Mouse (Mus musculus): Measurements from ENCODE around the gene Zfp472. TPM values are rescaled to one million over a fixed set of nuclear protein-coding genes. Genes with fewer than 3 reads are reported as not detected.
A peak's percentile ranks its signal among the peaks of the same experiment; 100 is the strongest.

Zfp472 gene
- 5.9 and 6.2 TPM in 2 replicates for polyA plus RNA-seq (2015; fragmentation: Nextera tagmentation; extraction: Ambion mirVana)

GRCm38 (mm10) chr17:32965623-32966290 lies at the start of gene Zfp472:
Gene Zfp472, plus strand, starts transcription at chr17:32965814.
- Histone ChIP-seq H3K4me2 (peak within 1 kb of the TSS; percentile 81), H3K27ac (replicated peaks) (peak within 1 kb of the TSS; percentile 91), H3K9me3 (peaks cover 4% of the 10 kb centered on the region; the same call in 1 of the 2 replicates), H3K9ac (peak within 1 kb of the TSS; percentile 89), H3K4me3 (peak within 1 kb of the TSS; percentile 94), H3K27me3 (replicated peaks) (no peaks in the 10 kb centered on the region), H3K36me3 (no peaks in the 10 kb centered on the region), H3K4me1 (peaks cover 20% of the 10 kb centered on the region)
- ATAC-seq (ENCODE audit: extremely low read depth, insufficient number of reproducible peaks, low FRiP score, low TSS enrichment): peak; percentile 94
- under 1% methylated on average over 33 of the region's 33 CpGs for WGBS

- no peak overlapping the region for H3K9ac ChIP-seq
- H3K4me3 ChIP-seq: no peak overlapping the region
- no peak for ATAC-seq (ENCODE audit: extremely low read depth, insufficient number of reproducible peaks, low FRiP score, low TSS enrichment)
- H3K4me2 ChIP-seq: no peak overlapping the region
- peaks cover 47% of the 10 kb centered on the region for H3K27me3 ChIP-seq (replicated peaks)
- peaks cover 6% of the 10 kb centered on the region; the same call in 1 of the 2 replicates for H3K9me3 ChIP-seq
- no peak overlapping the region for H3K27ac ChIP-seq (replicated peaks)
- WGBS: 76% methylated on average over 1 of the region's 1 CpGs
- H3K4me1 ChIP-seq: no peaks in the 10 kb centered on the region
- no peaks in the 10 kb centered on the region for H3K36me3 ChIP-seq
Observed at GRCm38 (mm10) chr17:32916075-32916474, 49.5 kb upstream of the Zfp472 start.

GRCm38 (mm10) chr17:32917131-32917530 lies 48.5 kb upstream of the Zfp472 start, which contains the start of gene Cyp4f14:
Gene Cyp4f14, minus strand, starts transcription at chr17:32917342.
- H3K27ac ChIP-seq (replicated peaks): no peak within 1 kb of the TSS
- H3K27me3 ChIP-seq (replicated peaks): peaks cover 40% of the 10 kb centered on the region
- no peak for ATAC-seq (ENCODE audit: extremely low read depth, insufficient number of reproducible peaks, low FRiP score, low TSS enrichment)
- H3K4me2 ChIP-seq: no peak within 1 kb of the TSS
- H3K9me3 ChIP-seq: peaks cover 14% of the 10 kb centered on the region; the same call in 1 of the 2 replicates
- no peaks in the 10 kb centered on the region for H3K36me3 ChIP-seq
- no peaks in the 10 kb centered on the region for H3K4me1 ChIP-seq
- H3K4me3 ChIP-seq: no peak within 1 kb of the TSS
- no peak within 1 kb of the TSS for H3K9ac ChIP-seq
- 59% methylated on average over 2 of the region's 2 CpGs for WGBS

- Histone ChIP-seq H3K27me3 (replicated peaks) (peaks cover 30% of the 10 kb centered on the region), H3K36me3 (no peaks in the 10 kb centered on the region), H3K27ac (replicated peaks) (no peak overlapping the region), H3K4me2 (no peak overlapping the region), H3K9ac (no peak overlapping the region), H3K4me3 (no peak overlapping the region), H3K9me3 (peaks cover 14% of the 10 kb centered on the region; the same call in 1 of the 2 replicates), H3K4me1 (no peaks in the 10 kb centered on the region)
- WGBS: 55% methylated on average over 2 of the region's 2 CpGs
- no peak for ATAC-seq (ENCODE audit: extremely low read depth, insufficient number of reproducible peaks, low FRiP score, low TSS enrichment)
Observed at GRCm38 (mm10) chr17:32919123-32919522, 46.5 kb upstream of the Zfp472 start.

- no peak for ATAC-seq (ENCODE audit: extremely low read depth, insufficient number of reproducible peaks, low FRiP score, low TSS enrichment)
- H3K27ac ChIP-seq (replicated peaks): no peak overlapping the region
- H3K9ac ChIP-seq: no peak overlapping the region
- H3K27me3 ChIP-seq (replicated peaks): peaks cover 19% of the 10 kb centered on the region
- 0 out of 2 replicates have a peak, but pooled peaks cover 3% of the 10 kb centered on the region for H3K4me1 ChIP-seq
- 91% methylated on average over 1 of the region's 1 CpGs for WGBS
- H3K4me3 ChIP-seq: no peak overlapping the region
- H3K4me2 ChIP-seq: no peak overlapping the region
- H3K36me3 ChIP-seq: no peaks in the 10 kb centered on the region
- H3K9me3 ChIP-seq: peaks cover 14% of the 10 kb centered on the region; the same call in 1 of the 2 replicates
Observed at GRCm38 (mm10) chr17:32923681-32924080, 41.9 kb upstream of the Zfp472 start.

GRCm38 (mm10) chr17:32924658-32925312 lies 40.8 kb upstream of the Zfp472 start:
- Histone ChIP-seq H3K4me2 (peak overlapping the region; percentile 82), H3K9ac (peak overlapping the region; percentile 81), H3K27me3 (replicated peaks) (peaks cover 21% of the 10 kb centered on the region), H3K27ac (replicated peaks) (no peak overlapping the region; the same call in 1 of the 2 replicates), H3K36me3 (no peaks in the 10 kb centered on the region), H3K9me3 (peaks cover 14% of the 10 kb centered on the region; the same call in 1 of the 2 replicates), H3K4me3 (peak overlapping the region; percentile 61), H3K4me1 (0 out of 2 replicates have a peak, but pooled peaks cover 3% of the 10 kb centered on the region)
- peak; percentile 69; the same call in 1 of the 2 replicates for ATAC-seq (ENCODE audit: extremely low read depth, insufficient number of reproducible peaks, low FRiP score, low TSS enrichment)
- WGBS: 13% methylated on average over 32 of the region's 32 CpGs

GRCm38 (mm10) chr17:32927803-32928202 lies 37.8 kb upstream of the Zfp472 start:
- H3K36me3 ChIP-seq: no peaks in the 10 kb centered on the region
- 0 out of 2 replicates have a peak, but pooled peaks cover 3% of the 10 kb centered on the region for H3K4me1 ChIP-seq
- no peak overlapping the region for H3K9ac ChIP-seq
- H3K9me3 ChIP-seq: no peaks in the 10 kb centered on the region
- H3K4me3 ChIP-seq: no peak overlapping the region
- ATAC-seq (ENCODE audit: extremely low read depth, insufficient number of reproducible peaks, low FRiP score, low TSS enrichment): no peak
- WGBS: 76% methylated on average over 5 of the region's 5 CpGs
- H3K27me3 ChIP-seq (replicated peaks): peaks cover 17% of the 10 kb centered on the region
- H3K4me2 ChIP-seq: no peak overlapping the region
- no peak overlapping the region for H3K27ac ChIP-seq (replicated peaks)

GRCm38 (mm10) chr17:32939831-32940230 lies 25.8 kb upstream of the Zfp472 start:
- WGBS: 64% methylated on average over 4 of the region's 4 CpGs
- Histone ChIP-seq H3K4me2 (no peak overlapping the region), H3K36me3 (0 out of 2 replicates have a peak, but pooled peaks cover 5% of the 10 kb centered on the region), H3K4me3 (no peak overlapping the region), H3K9me3 (no peaks in the 10 kb centered on the region), H3K4me1 (no peaks in the 10 kb centered on the region), H3K27me3 (replicated peaks) (no peaks in the 10 kb centered on the region), H3K9ac (no peak overlapping the region), H3K27ac (replicated peaks) (no peak overlapping the region)
- no peak for ATAC-seq (ENCODE audit: extremely low read depth, insufficient number of reproducible peaks, low FRiP score, low TSS enrichment)

GRCm38 (mm10) chr17:32943661-32944060 lies 22.0 kb upstream of the Zfp472 start:
- no peak for ATAC-seq (ENCODE audit: extremely low read depth, insufficient number of reproducible peaks, low FRiP score, low TSS enrichment)
- H3K4me3 ChIP-seq: no peak overlapping the region
- H3K9ac ChIP-seq: no peak overlapping the region
- H3K4me1 ChIP-seq: peaks cover 16% of the 10 kb centered on the region
- no peaks in the 10 kb centered on the region for H3K9me3 ChIP-seq
- H3K27me3 ChIP-seq (replicated peaks): no peaks in the 10 kb centered on the region
- WGBS: 83% methylated on average over 3 of the region's 3 CpGs
- no peak overlapping the region for H3K27ac ChIP-seq (replicated peaks)
- no peak overlapping the region for H3K4me2 ChIP-seq
- H3K36me3 ChIP-seq: 0 out of 2 replicates have a peak, but pooled peaks cover 5% of the 10 kb centered on the region

GRCm38 (mm10) chr17:32944402-32945035 lies 21.1 kb upstream of the Zfp472 start:
- Histone ChIP-seq H3K4me1 (peaks cover 16% of the 10 kb centered on the region), H3K36me3 (0 out of 2 replicates have a peak, but pooled peaks cover 5% of the 10 kb centered on the region), H3K27ac (replicated peaks) (no peak overlapping the region), H3K4me3 (no peak overlapping the region), H3K9me3 (no peaks in the 10 kb centered on the region), H3K27me3 (replicated peaks) (no peaks in the 10 kb centered on the region), H3K4me2 (no peak overlapping the region), H3K9ac (no peak overlapping the region)
- 66% methylated on average over 3 of the region's 3 CpGs for whole genome bisulfite sequencing
- ATAC-seq (ENCODE audit: extremely low read depth, insufficient number of reproducible peaks, low FRiP score, low TSS enrichment): no peak

- Histone ChIP-seq H3K4me3 (peak overlapping the region; percentile 66), H3K27ac (replicated peaks) (peak overlapping the region; percentile 74), H3K4me2 (peak overlapping the region; percentile 93), H3K36me3 (0 out of 2 replicates have a peak, but pooled peaks cover 5% of the 10 kb centered on the region), H3K9ac (peak overlapping the region; percentile 83), H3K9me3 (no peaks in the 10 kb centered on the region), H3K27me3 (replicated peaks) (no peaks in the 10 kb centered on the region), H3K4me1 (peaks cover 16% of the 10 kb centered on the region)
- 48% methylated on average over 9 of the region's 9 CpGs for WGBS
- no peak for ATAC-seq (ENCODE audit: extremely low read depth, insufficient number of reproducible peaks, low FRiP score, low TSS enrichment)
Observed at GRCm38 (mm10) chr17:32946716-32947115, 18.9 kb upstream of the Zfp472 start.

Data from heart, embryonic 13.5 days (tissue).